Mouse (Mus musculus) liver, adult (tissue): ENCODE results near the gene 4930595M18Rik.

Experiments
- GATA4 ChIP-seq: IDR thresholded peaks from 2 replicates; pipeline ENCODE4 v1.6.1; 2014; ENCODE audit warnings: mild to moderate bottlenecking, low read length; ENCODE audit not compliant: insufficient replicate concordance

4930595M18Rik gene

GRCm38 (mm10) chrX:81458021-81458420 is at the start of gene 4930595M18Rik:
Gene 4930595M18Rik (minus strand): TSS chrX:81458121.
- no peak for TF ChIP-seq GATA4

GRCm38 (mm10) chrX:81472500-81472899 is 14.6 kb upstream of the 4930595M18Rik start:
- no peak for TF ChIP-seq GATA4
